Mouse (Mus musculus): ENCODE results near the gene Impg2. TPM values are rescaled to one million over a fixed set of nuclear protein-coding genes. Genes with fewer than 3 reads are reported as not detected.

The Impg2 gene
- polyA plus RNA-seq, 1 experiment from 2014 or later, result 0.23 TPM

DNA sequence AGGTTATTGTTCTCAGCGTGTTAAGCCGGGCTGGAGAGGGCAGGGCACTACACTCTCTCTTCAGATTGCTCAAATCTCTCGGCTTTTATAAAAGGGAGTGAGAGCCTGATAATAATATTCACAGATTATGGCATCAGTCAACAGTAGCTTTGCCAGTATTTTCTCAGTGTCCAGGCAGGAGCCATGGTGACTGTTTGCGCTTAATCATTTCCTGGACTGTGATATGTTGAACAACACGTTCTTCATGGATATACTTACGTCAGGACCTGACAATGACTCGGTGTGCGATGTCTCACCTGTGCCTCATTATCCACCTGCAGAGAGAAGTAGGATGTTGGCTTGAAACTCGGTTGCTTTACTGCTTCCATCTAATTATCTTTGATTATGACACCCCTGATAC, 74.9 kb downstream of the Impg2 start:
- H3K27me3 ChIP-seq, result no peaks in the 10 kb centered on the region
- H3K36me3 ChIP-seq, result no peaks in the 10 kb centered on the region
- WGBS, result 83% methylated on average over 9 of the region's 9 CpGs
- H3K9ac ChIP-seq (replicated peaks), result no peak overlapping the region
- no peak overlapping the region for H3K4me2 ChIP-seq (replicated peaks)
- H3K9me3 ChIP-seq, result no peaks in the 10 kb centered on the region
- H3K27ac ChIP-seq, result no peak overlapping the region
- no peak overlapping the region for H3K4me3 ChIP-seq (replicated peaks)
- ATAC-seq, result no peak
- H3K4me1 ChIP-seq (replicated peaks), result no peaks in the 10 kb centered on the region

DNA sequence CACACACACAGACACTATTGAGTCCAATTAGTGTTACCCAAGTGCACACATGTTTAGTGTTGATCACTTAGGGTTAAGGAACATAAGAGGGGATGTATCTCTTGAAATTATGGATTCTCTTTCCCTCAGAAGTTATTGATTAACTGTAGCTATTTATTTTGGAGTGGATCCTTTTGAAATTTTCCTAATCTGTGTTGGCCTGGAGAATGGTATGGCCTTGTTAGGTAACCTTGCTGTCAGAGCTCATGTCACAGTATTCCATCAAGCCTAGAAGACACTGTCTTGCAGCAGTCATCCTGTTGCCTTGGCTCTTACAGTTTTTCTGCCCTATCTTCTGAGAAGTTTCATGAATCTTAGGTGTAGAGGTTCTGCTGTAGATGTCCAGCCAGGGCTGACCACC, 75.6 kb downstream of the Impg2 start:
- Histone ChIP-seq H3K27me3 (no peaks in the 10 kb centered on the region), H3K36me3 (no peaks in the 10 kb centered on the region), H3K9ac (replicated peaks) (no peak overlapping the region), H3K27ac (no peak overlapping the region), H3K9me3 (no peaks in the 10 kb centered on the region), H3K4me3 (replicated peaks) (no peak overlapping the region), H3K4me2 (replicated peaks) (no peak overlapping the region), H3K4me1 (replicated peaks) (no peaks in the 10 kb centered on the region)
- no peak for ATAC-seq

DNA sequence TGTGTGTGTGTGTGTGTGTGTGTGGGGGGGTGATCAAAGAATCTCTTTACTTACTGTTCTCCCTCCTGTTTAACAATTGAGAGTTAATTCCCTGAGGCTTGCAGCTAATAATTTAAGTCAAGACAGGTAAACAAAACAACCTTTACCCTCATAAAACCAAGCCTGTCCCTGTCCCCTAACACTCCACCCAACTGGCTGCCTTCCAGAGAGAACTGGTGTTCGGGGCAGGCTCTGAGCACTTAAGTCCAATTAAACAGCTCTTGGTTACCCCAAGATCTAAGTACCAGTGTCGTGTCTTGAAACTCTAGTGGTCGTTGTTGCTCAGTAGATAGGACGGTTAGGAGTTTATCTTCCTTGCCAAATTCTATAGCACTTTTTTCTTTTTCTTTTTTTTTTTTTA, 77.2 kb downstream of the Impg2 start:
- Histone ChIP-seq H3K9ac (replicated peaks) (no peak overlapping the region), H3K36me3 (no peaks in the 10 kb centered on the region), H3K27me3 (no peaks in the 10 kb centered on the region), H3K4me1 (replicated peaks) (no peaks in the 10 kb centered on the region), H3K9me3 (no peaks in the 10 kb centered on the region), H3K4me3 (replicated peaks) (no peak overlapping the region), H3K4me2 (replicated peaks) (no peak overlapping the region), H3K27ac (no peak overlapping the region)
- WGBS, result 84% methylated on average over 4 of the region's 4 CpGs
- ATAC-seq, result no peak

- no peak for ATAC-seq
- H3K9ac ChIP-seq (replicated peaks), result no peak overlapping the region
- H3K36me3 ChIP-seq, result no peaks in the 10 kb centered on the region
- no peak overlapping the region for H3K27ac ChIP-seq
- no peaks in the 10 kb centered on the region for H3K9me3 ChIP-seq
- H3K27me3 ChIP-seq, result no peaks in the 10 kb centered on the region
- no peak overlapping the region for H3K4me2 ChIP-seq (replicated peaks)
- H3K4me3 ChIP-seq (replicated peaks), result no peak overlapping the region
- H3K4me1 ChIP-seq (replicated peaks), result no peaks in the 10 kb centered on the region
- WGBS, result 95% methylated on average over 1 of the region's 1 CpGs
These were observed 79.2 kb downstream of the Impg2 start for GRCm38 (mm10) chr16:56283330-56283729.

- ATAC-seq, result no peak
These were observed 79.8 kb downstream of the Impg2 start for GRCm38 (mm10) chr16:56283873-56284272.

DNA sequence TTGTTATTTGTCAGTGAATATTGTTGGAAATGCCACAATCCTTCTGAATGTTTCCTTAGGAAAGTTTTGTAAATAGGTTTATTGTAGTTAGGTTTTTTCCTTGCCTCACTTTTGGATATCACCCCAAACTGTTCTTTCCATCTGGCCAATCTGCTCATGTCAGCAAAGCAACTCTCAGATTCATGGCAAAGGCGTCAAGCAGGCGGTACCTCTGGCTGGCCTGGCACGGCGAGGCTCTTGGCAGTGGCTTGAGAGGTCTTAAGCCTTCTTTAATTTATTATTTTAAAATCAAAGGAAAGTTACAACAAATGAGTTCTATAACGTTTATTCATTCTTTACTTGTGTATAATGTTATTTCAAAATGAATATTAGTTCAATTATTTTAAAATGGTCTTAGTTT, 82.0 kb downstream of the Impg2 start:
- no peaks in the 10 kb centered on the region for H3K9me3 ChIP-seq
- no peaks in the 10 kb centered on the region for H3K4me1 ChIP-seq (replicated peaks)
- ATAC-seq, result no peak
- WGBS, result 84% methylated on average over 5 of the region's 5 CpGs
- no peaks in the 10 kb centered on the region for H3K36me3 ChIP-seq
- no peaks in the 10 kb centered on the region for H3K27me3 ChIP-seq
- no peak overlapping the region for H3K27ac ChIP-seq
- H3K9ac ChIP-seq (replicated peaks), result no peak overlapping the region
- H3K4me3 ChIP-seq (replicated peaks), result no peak overlapping the region
- no peak overlapping the region for H3K4me2 ChIP-seq (replicated peaks)

More at GRCm38 (mm10) chr16:56283873-56284272, 79.8 kb downstream of the Impg2 start:
- no peaks in the 10 kb centered on the region for H3K4me1 ChIP-seq (replicated peaks)
- no peaks in the 10 kb centered on the region for H3K9me3 ChIP-seq
- H3K27me3 ChIP-seq, result no peaks in the 10 kb centered on the region
- 97% methylated on average over 1 of the region's 1 CpGs for WGBS
- no peak overlapping the region for H3K9ac ChIP-seq (replicated peaks)
- no peaks in the 10 kb centered on the region for H3K36me3 ChIP-seq
- H3K4me2 ChIP-seq (replicated peaks), result no peak overlapping the region
- no peak overlapping the region for H3K4me3 ChIP-seq (replicated peaks)
- no peak overlapping the region for H3K27ac ChIP-seq

DNA sequence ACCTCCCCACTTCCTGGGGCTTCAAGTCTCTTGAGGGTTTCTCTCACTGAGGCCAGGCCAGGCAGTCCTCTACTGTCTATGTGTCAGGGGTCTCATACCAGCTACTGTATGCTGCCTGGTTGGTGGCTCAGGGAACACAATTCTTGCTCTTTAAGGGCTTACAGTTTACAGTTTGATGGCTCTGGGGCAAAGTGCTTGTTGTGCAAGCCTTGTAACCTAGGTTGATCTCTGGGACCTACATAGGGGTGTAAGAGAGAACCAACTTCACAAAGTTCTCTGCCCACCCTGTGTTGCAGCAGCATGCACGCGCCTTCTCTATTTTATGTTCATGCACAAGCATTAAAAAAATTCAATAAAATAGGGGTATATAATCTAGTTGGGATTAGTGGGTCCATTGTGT, 82.9 kb downstream of the Impg2 start:
- Histone ChIP-seq H3K9me3 (no peaks in the 10 kb centered on the region), H3K4me1 (replicated peaks) (no peaks in the 10 kb centered on the region), H3K4me3 (replicated peaks) (no peak overlapping the region), H3K27me3 (no peaks in the 10 kb centered on the region), H3K4me2 (replicated peaks) (no peak overlapping the region), H3K36me3 (no peaks in the 10 kb centered on the region), H3K9ac (replicated peaks) (no peak overlapping the region), H3K27ac (no peak overlapping the region)
- WGBS, result 97% methylated on average over 2 of the region's 2 CpGs
- ATAC-seq, result no peak

DNA sequence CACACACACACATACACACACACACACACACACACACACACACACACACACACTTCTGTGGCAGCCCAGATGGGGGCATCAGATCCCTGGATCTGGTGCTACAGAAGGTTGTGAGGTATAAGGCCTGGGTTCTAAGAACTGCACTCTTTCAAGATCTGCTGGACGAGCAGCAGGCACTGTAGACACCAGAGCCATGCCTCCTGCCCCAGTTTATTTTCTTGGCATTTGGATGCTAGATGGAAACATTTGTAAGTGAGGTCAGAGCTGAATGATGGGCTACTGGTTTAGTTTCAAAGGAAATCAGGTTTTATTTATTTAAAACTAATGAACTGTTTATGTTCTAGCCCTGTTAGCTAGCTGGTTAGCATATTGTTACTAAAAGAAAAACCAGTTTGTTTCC, 90.8 kb downstream of the Impg2 start:
- Histone ChIP-seq H3K36me3 (no peaks in the 10 kb centered on the region), H3K4me2 (replicated peaks) (no peak overlapping the region), H3K4me1 (replicated peaks) (no peaks in the 10 kb centered on the region), H3K4me3 (replicated peaks) (no peak overlapping the region), H3K9me3 (no peaks in the 10 kb centered on the region), H3K27me3 (no peaks in the 10 kb centered on the region), H3K9ac (replicated peaks) (no peak overlapping the region), H3K27ac (no peak overlapping the region)
- ATAC-seq, result no peak
- WGBS, result 84% methylated on average over 1 of the region's 1 CpGs

DNA sequence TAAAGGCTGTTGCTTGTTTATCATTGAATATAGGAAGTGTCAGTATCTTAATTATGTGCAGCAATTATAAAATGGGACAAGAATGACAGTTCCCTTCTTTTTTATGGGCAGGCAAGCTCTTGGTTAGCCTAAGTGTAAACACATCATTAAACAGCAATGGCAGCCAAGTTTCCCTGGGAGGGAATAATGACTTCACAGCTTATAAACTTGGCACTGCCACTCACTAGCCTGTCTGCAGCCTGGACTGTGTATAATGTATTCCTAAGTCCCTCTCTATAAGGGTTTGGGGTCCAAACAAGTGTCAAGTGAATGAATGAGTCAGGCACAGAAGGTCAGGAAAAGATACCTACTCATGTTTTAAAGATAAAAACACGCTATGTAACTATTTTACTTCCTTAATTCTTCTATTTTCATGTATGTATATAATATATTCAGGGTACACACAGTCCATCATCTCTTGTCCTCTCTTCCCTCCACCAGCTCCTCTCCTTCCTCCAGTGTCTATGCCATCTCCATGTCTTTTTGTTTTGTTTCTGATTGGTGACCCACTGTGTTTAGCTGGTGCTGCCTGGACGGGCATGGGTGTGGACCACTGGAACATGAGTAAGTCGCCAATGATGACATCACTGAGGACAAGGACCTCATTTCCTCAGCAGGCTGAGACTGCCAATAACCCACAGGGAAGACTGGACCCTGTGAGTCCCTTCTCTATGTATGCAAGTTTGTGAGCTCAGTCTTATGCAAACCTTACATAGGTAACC, 92.0 kb downstream of the Impg2 start:
- 84% methylated on average over 3 of the region's 3 CpGs for WGBS
- no peaks in the 10 kb centered on the region for H3K4me1 ChIP-seq (replicated peaks)
- H3K9ac ChIP-seq (replicated peaks), result no peak overlapping the region
- H3K4me3 ChIP-seq (replicated peaks), result no peak overlapping the region
- H3K9me3 ChIP-seq, result no peaks in the 10 kb centered on the region
- peak; percentile 83 for ATAC-seq
- H3K27ac ChIP-seq, result no peak overlapping the region
- no peaks in the 10 kb centered on the region for H3K36me3 ChIP-seq
- no peaks in the 10 kb centered on the region for H3K27me3 ChIP-seq
- no peak overlapping the region for H3K4me2 ChIP-seq (replicated peaks)

- Histone ChIP-seq H3K36me3 (no peaks in the 10 kb centered on the region), H3K9me3 (no peaks in the 10 kb centered on the region), H3K4me1 (replicated peaks) (no peaks in the 10 kb centered on the region), H3K27ac (no peak overlapping the region), H3K4me3 (replicated peaks) (no peak overlapping the region), H3K4me2 (replicated peaks) (no peak overlapping the region), H3K9ac (replicated peaks) (no peak overlapping the region), H3K27me3 (no peaks in the 10 kb centered on the region)
- ATAC-seq, result no peak
- 94% methylated on average over 6 of the region's 6 CpGs for WGBS
These were observed 94.1 kb downstream of the Impg2 start for GRCm38 (mm10) chr16:56298248-56298647.

DNA sequence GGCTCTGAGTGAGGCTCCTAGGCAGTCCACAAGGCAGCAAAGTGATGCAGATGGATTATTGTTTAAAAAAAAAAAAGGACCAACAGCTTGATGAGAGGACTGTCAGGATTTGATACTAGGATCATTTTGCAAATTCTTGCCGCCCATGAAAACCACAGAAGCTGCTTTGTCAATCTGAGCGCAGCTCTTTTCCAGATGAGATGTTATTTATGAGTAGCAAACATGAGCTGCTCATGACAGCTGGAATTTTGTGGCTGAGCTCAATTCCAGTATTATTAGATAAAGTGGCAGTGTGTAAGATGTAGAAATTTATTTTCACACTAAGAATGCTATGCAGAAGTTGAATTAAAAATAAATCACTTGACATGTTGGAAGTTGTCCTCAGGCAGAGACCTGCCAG, 94.7 kb downstream of the Impg2 start:
- H3K4me2 ChIP-seq (replicated peaks), result no peak overlapping the region
- no peak overlapping the region for H3K27ac ChIP-seq
- no peak overlapping the region for H3K9ac ChIP-seq (replicated peaks)
- WGBS, result 88% methylated on average over 2 of the region's 2 CpGs
- H3K9me3 ChIP-seq, result no peaks in the 10 kb centered on the region
- H3K36me3 ChIP-seq, result no peaks in the 10 kb centered on the region
- H3K4me3 ChIP-seq (replicated peaks), result no peak overlapping the region
- no peaks in the 10 kb centered on the region for H3K4me1 ChIP-seq (replicated peaks)
- no peaks in the 10 kb centered on the region for H3K27me3 ChIP-seq
- ATAC-seq, result no peak

GRCm38 (mm10) chr16:56302996-56303395, 98.9 kb downstream of the Impg2 start:
- Histone ChIP-seq H3K27me3 (no peaks in the 10 kb centered on the region), H3K9ac (replicated peaks) (no peak overlapping the region), H3K4me2 (replicated peaks) (no peak overlapping the region), H3K4me3 (replicated peaks) (no peak overlapping the region), H3K4me1 (replicated peaks) (no peaks in the 10 kb centered on the region), H3K9me3 (no peaks in the 10 kb centered on the region), H3K27ac (no peak overlapping the region), H3K36me3 (no peaks in the 10 kb centered on the region)
- 83% methylated on average over 4 of the region's 4 CpGs for WGBS
- no peak for ATAC-seq

GRCm38 (mm10) chr16:56304167-56304566, 100.1 kb downstream of the Impg2 start:
- Histone ChIP-seq H3K9me3 (no peaks in the 10 kb centered on the region), H3K4me2 (replicated peaks) (no peak overlapping the region), H3K9ac (replicated peaks) (no peak overlapping the region), H3K4me3 (replicated peaks) (no peak overlapping the region), H3K36me3 (no peaks in the 10 kb centered on the region), H3K27me3 (no peaks in the 10 kb centered on the region), H3K27ac (no peak overlapping the region), H3K4me1 (replicated peaks) (no peaks in the 10 kb centered on the region)
- ATAC-seq, result no peak
- 80% methylated on average over 4 of the region's 4 CpGs for WGBS

Measured in midbrain, embryonic 13.5 days (tissue).